Mouse (Mus musculus) kidney, adult 2 months (tissue): ENCODE data around the gene Hltf. TPM values are rescaled to one million over a fixed set of nuclear protein-coding genes. Genes with fewer than 3 reads are reported as not detected.
"Not testable (repeated sequence)": the region's sequence is repeated elsewhere in the genome, so short reads cannot be mapped to it uniquely, and the experiment has no call there.

ENCODE experiments used
- DNase-seq: peaks from one replicate; pipeline ENCODE4 v3.0.0; 2021
- H3K27ac ChIP-seq: fragments of 200-500 bp; 2 replicates; pipeline ENCODE4 v1.5.1; 2012; ENCODE audit warnings: low read depth, low read length, control low read depth, inconsistent platforms; ENCODE audit not compliant: insufficient read depth
- H3K27me3 ChIP-seq: fragments of 200-500 bp; replicated peaks from 2 replicates; pipeline ENCODE4 v1.6.1; 2012; ENCODE audit warnings: mild to moderate bottlenecking, moderate library complexity, low read length, inconsistent platforms; ENCODE audit not compliant: control insufficient read depth, insufficient read depth
- H3K36me3 ChIP-seq: fragments of 200-500 bp; 2 replicates; pipeline ENCODE4 v1.6.1; 2012; ENCODE audit warnings: mild to moderate bottlenecking, moderate library complexity, low read length, inconsistent platforms; ENCODE audit not compliant: control insufficient read depth, insufficient read depth
- H3K4me1 ChIP-seq: fragments of 200-500 bp; 2 replicates; pipeline ENCODE4 v1.6.1; 2011; ENCODE audit warnings: low read length; ENCODE audit not compliant: control insufficient read depth, insufficient read depth
- H3K4me3 ChIP-seq: fragments of 200-500 bp; 2 replicates; pipeline ENCODE4 v1.5.1; 2011; ENCODE audit warnings: mild to moderate bottlenecking, low read depth, low read length, control low read depth; ENCODE audit not compliant: insufficient read depth
- CTCF ChIP-seq: fragments of 200-500 bp; conservative IDR thresholded peaks from 2 replicates; pipeline ENCODE4 v1.5.1; 2011; ENCODE audit warnings: low read depth, mild to moderate bottlenecking, control low read depth, low read length, moderate library complexity, mixed read lengths; ENCODE audit not compliant: insufficient read depth, insufficient read length
- POLR2A ChIP-seq: fragments of 200-500 bp; IDR thresholded peaks from one replicate; pipeline ENCODE4 v1.6.1; 2011; ENCODE audit warnings: low read depth, low read length, control low read depth
- WGBS: fragments of 180-500 bp; shearing (Covaris S2); methylation state at CpG from one replicate; pipeline ENCODE4 v1.1.7; 2018; 5-methylcytosine and 5-hydroxymethylcytosine counted together
- polyA plus RNA-seq: library from polyadenylated mRNA; depleted of rRNA; stranded (reverse); fragments of >200 nt; gene quantifications from 2 replicates; pipeline ENCODE4 v1.2.3, GENCODE M21; 2012

The Hltf gene
- polyA plus RNA-seq, 1 experiment = 4.0 TPM

DNA sequence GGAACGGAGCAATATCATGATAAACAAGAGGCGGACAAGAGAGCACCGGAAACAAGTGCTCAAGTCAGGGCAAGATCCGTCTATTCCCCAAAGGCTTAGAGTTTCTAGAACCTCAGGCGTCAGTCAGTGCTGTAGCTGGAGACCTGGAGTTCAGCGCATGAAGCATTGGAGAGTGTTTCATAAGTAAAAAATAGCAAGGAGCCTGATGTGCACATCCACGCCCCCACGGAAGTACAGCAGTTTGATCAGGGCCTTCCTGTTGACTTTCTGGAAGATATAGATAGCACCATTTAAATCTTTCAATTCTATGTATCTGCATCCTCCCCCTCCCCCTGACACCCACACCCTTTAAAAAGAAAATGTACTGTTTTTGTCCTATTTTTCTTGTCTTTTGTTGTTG lies 46.7 kb downstream of the Hltf start:
- no peaks in the 10 kb centered on the region; the same call in 1 of the 2 replicates for H3K36me3 ChIP-seq
- no peak overlapping the region for H3K4me3 ChIP-seq
- no peak for DNase-seq
- no peak overlapping the region for H3K27ac ChIP-seq
- TF ChIP-seq CTCF (no peak), POLR2A (no peak)
- WGBS = 85% methylated on average over 8 of the region's 8 CpGs
- H3K27me3 ChIP-seq = no peaks in the 10 kb centered on the region
- H3K4me1 ChIP-seq = no peaks in the 10 kb centered on the region

DNA sequence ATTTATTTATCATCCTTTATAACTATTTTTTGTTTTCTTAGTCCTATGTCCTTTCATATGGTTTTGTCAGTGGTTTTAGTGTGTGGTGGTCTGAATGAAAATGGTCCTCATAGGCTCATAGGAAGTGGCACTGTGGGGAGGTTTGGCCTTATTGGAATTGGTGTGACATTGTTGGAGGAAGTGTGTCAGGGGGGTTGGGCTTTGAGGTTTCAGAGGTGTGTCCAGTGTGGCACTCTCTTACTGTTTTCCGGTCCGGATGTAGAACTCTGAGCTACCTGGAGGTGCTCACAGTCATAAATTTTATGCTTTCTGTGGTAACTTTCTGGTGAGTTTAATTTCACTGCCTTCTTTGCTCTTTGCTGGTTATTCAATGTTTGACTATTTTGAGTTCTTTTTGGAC lies 47.2 kb downstream of the Hltf start:
- H3K4me1 ChIP-seq = no peaks in the 10 kb centered on the region
- WGBS = 80% methylated on average over 2 of the region's 2 CpGs
- no peak overlapping the region for H3K4me3 ChIP-seq
- no peaks in the 10 kb centered on the region for H3K27me3 ChIP-seq
- TF ChIP-seq POLR2A (no peak), CTCF (no peak)
- H3K36me3 ChIP-seq = no peaks in the 10 kb centered on the region; the same call in 1 of the 2 replicates
- DNase-seq = no peak
- no peak overlapping the region for H3K27ac ChIP-seq

DNA sequence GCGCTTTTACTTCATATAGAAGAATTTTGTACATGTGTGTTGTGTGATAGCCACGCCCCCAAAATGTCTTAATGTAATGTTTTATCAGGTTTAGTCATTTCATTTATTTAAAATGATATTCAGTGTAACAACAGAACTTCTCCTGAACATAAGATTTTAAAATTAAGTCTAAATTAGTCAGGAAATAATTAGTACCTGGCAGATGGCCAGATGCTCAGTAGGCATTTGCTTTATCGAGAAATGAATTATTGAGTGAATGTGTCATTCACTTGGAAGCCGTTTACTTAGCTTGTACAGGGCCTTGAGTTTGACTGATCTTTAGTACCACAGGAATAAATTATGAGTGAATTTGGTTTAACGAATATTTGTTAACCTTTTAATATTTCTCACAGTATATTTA lies 51.3 kb downstream of the Hltf start:
- H3K4me3 ChIP-seq = no peak overlapping the region
- TF ChIP-seq CTCF (no peak), POLR2A (no peak)
- no peak for DNase-seq
- H3K4me1 ChIP-seq = no peaks in the 10 kb centered on the region
- no peaks in the 10 kb centered on the region for H3K27me3 ChIP-seq
- no peaks in the 10 kb centered on the region; the same call in 1 of the 2 replicates for H3K36me3 ChIP-seq
- 82% methylated on average over 5 of the region's 5 CpGs for WGBS
- no peak overlapping the region for H3K27ac ChIP-seq

DNA sequence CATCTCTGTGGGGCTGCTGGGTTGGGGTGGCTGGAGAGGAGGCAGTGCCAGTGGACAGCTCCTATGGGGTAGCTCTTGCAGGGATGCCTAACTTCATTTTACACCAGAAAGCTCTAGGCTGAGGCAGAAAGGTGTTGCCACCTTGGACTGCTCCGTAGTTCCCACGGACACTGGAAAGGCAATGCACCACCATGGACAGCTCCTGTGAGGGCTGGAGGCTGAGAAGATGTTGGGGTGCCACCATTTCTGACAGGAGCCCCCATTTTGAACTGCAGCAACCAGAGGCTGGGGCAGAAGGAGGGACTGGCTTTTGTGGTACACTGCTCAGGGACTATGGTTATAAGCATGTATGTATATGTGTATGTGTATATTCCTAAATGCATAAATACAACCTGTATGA lies 54.3 kb downstream of the Hltf start:
- H3K27ac ChIP-seq = no peak overlapping the region
- H3K27me3 ChIP-seq = no peaks in the 10 kb centered on the region
- no peak overlapping the region for H3K4me3 ChIP-seq
- 95% methylated on average over 2 of the region's 2 CpGs for WGBS
- TF ChIP-seq CTCF (no peak), POLR2A (no peak)
- no peaks in the 10 kb centered on the region; the same call in 1 of the 2 replicates for H3K36me3 ChIP-seq
- H3K4me1 ChIP-seq = no peaks in the 10 kb centered on the region
- no peak for DNase-seq

DNA sequence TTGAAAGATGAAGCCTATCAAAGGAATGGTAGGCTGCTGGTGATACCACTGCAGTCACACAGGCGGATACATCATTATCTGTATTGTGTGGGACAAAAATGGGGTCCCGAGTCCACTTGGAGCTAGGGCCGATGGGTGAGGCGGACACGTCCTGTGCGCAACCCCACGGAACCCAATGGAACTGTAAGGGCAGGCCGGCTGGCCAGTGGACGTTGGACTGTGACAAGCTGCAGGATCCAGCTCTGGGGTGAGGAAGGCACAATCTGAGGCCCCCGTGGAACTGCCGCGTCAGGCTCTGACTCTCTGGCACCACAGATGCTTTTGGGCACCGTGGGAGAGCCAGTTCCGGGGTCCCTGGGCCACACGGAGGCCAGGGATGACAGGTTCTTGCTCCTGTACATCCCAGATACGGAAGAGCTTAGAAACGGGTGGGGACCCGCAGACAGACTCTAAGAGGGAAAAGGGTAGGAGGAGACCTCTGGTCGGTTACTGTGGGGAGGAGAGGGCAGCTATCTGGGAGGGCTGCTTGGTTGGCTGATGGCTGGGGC lies 61.5 kb downstream of the Hltf start:
- Histone ChIP-seq H3K27ac (no peak overlapping the region), H3K4me3 (no peak overlapping the region), H3K27me3 (no peaks in the 10 kb centered on the region), H3K4me1 (no peaks in the 10 kb centered on the region), H3K36me3 (no peaks in the 10 kb centered on the region; the same call in 1 of the 2 replicates)
- no peak for DNase-seq
- TF ChIP-seq CTCF (no peak), POLR2A (no peak)
- 85% methylated on average over 19 of the region's 19 CpGs for WGBS

DNA sequence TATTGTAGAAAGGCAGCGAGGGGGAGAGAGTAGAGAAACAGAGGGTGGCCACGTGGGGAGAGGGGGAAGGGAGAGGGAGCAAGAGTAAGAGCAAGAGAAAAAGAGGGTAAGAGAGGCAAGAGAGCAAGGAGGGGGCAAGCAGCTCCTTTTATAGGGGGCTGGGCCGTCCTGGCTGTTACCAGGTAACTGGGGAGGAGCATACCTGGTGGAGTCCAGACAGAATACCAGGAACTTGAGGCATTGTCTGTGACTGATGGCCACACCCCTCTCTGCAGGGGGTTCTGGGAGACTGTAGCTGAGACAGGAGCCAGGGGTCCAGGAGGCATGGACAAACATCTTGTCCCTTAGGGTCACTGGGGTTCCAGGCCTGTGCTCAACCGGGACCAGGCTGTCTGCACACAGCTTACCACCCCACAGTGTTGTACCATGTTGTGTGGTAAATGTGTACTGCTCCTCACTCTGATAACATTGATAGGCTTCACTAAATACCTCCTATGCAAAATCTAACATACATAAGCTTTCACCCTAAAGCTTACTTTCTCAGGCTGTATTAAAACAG lies 62.2 kb downstream of the Hltf start:
- H3K27ac ChIP-seq = no peak overlapping the region
- no peak for TF ChIP-seq POLR2A
- no peak for TF ChIP-seq CTCF
- H3K36me3 ChIP-seq = no peaks in the 10 kb centered on the region; the same call in 1 of the 2 replicates
- no peak for DNase-seq
- H3K27me3 ChIP-seq = no peaks in the 10 kb centered on the region
- no peak overlapping the region for H3K4me3 ChIP-seq
- H3K4me1 ChIP-seq = no peaks in the 10 kb centered on the region
- 65% methylated on average over 4 of the region's 4 CpGs for WGBS

DNA sequence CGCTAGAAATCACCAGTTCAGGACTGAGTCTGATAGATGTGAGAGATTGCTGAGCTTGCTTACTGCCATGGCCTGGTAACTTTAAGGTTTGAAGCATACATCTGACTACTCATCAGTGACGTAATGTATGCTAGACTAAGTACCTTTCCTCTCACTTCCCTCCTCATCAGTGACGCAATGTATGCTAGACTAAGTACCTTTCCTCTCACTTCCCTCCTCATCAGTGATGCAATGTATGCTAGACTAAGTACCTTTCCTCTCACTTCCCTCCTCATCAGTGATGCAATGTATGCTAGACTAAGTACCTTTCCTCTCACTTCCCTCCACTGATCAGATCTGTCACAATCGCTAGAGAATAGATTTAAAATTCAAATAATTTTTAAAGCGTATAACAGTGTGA lies 64.0 kb downstream of the Hltf start:
- not testable (repeated sequence) for H3K27me3 ChIP-seq, DNase-seq, H3K36me3 ChIP-seq, H3K4me1 ChIP-seq, H3K4me3 ChIP-seq, H3K27ac ChIP-seq
- WGBS = 92% methylated on average over 5 of the region's 5 CpGs

DNA sequence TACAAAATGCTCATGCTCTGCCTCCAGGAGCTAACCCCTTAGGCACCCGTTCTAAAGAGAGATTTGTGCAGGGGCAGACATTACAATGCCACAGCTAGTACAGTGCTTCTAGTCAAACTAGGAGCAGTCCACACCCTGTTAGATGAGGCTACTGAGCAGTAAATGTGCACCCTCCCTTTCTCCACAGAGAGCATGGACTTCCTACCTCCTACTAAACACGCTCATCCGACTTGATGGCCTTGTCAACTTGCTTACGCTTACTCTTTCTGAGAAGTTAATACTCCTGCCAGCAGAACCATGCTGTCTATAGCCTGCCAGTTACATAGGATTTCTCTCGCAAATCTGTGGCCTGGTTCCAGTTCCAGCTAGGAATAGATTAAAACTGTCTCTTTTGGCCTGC lies 68.0 kb downstream of the Hltf start:
- no peak for TF ChIP-seq CTCF
- no peak for TF ChIP-seq POLR2A
- H3K4me1 ChIP-seq = no peaks in the 10 kb centered on the region

More for the DNA sequence above, 68.0 kb downstream of the Hltf start:
- H3K27me3 ChIP-seq = no peaks in the 10 kb centered on the region
- whole genome bisulfite sequencing = 93% methylated on average over 5 of the region's 5 CpGs
- no peak for DNase-seq
- H3K4me3 ChIP-seq = no peak overlapping the region
- H3K27ac ChIP-seq = no peak overlapping the region
- no peaks in the 10 kb centered on the region; the same call in none of the 2 replicates for H3K36me3 ChIP-seq
